Mouse (Mus musculus) limb, embryonic 11.5 days (tissue): Measurements from ENCODE around the gene Ube2o. TPM values are rescaled to one million over a fixed set of nuclear protein-coding genes. Genes with fewer than 3 reads are reported as not detected.
A peak's percentile ranks its signal among the peaks of the same experiment; 100 is the strongest.

Source experiments
- ATAC-seq: fragments of 200-750 bp; cut with Nextera tagmentation; 2 replicates; pipeline ENCODE4 v1.8.0; 2017; ENCODE audit warnings: low read depth; ENCODE audit not compliant: insufficient number of reproducible peaks, low FRiP score, low TSS enrichment
- DNase-seq: peaks from one replicate; pipeline ENCODE4 v3.0.0-alpha.2; 2015; ENCODE audit warnings: low spot score
- H3K27ac ChIP-seq: fragments of 300-500 bp; sonication (generic); replicated peaks from 2 replicates; pipeline ENCODE4 v1.5.1; 2014; ENCODE audit warnings: low read depth, mild to moderate bottlenecking, low read length
- H3K27me3 ChIP-seq: fragments of 300-500 bp; sonication (generic); 2 replicates; pipeline ENCODE4 v1.6.1; 2014; ENCODE audit warnings: mild to moderate bottlenecking, low read length, mixed read lengths; ENCODE audit not compliant: control insufficient read depth, insufficient read depth
- H3K36me3 ChIP-seq: fragments of 300-500 bp; sonication (generic); 2 replicates; pipeline ENCODE4 v1.6.1; 2014; ENCODE audit warnings: mild to moderate bottlenecking, low read length, moderate library complexity, mixed read lengths; ENCODE audit not compliant: control insufficient read depth, insufficient read depth
- H3K4me1 ChIP-seq: fragments of 300-500 bp; sonication (generic); 2 replicates; pipeline ENCODE4 v1.6.1; 2014; ENCODE audit warnings: low read length, mixed read lengths; ENCODE audit not compliant: control insufficient read depth, insufficient read depth
- H3K4me2 ChIP-seq: fragments of 300-500 bp; sonication (generic); 2 replicates; pipeline ENCODE4 v1.6.1; 2014; ENCODE audit warnings: low read depth, mild to moderate bottlenecking, moderate library complexity; ENCODE audit not compliant: severe bottlenecking
- H3K4me3 ChIP-seq: fragments of 300-500 bp; sonication (generic); 2 replicates; pipeline ENCODE4 v1.5.1; 2014; ENCODE audit warnings: low read depth, low read length
- H3K9ac ChIP-seq: fragments of 300-500 bp; sonication (generic); 2 replicates; pipeline ENCODE4 v1.6.1; 2014; ENCODE audit warnings: mild to moderate bottlenecking, low read length
- H3K9me3 ChIP-seq: fragments of 300-500 bp; sonication (generic); 2 replicates; pipeline ENCODE4 v1.6.1; 2016; ENCODE audit warnings: low read length; ENCODE audit not compliant: control insufficient read depth
- WGBS: fragments of 180-500 bp; shearing (Covaris S2); extraction: QIAGEN DNeasy Blood & Tissue Kit; methylation state at CpG from one replicate; pipeline ENCODE4 v1.1.7; 2014; 5-methylcytosine and 5-hydroxymethylcytosine counted together
- polyA plus RNA-seq: library from polyadenylated mRNA; unstranded; fragments of >200 nt; fragmentation: Nextera tagmentation; extraction: Ambion mirVana; gene quantifications from 2 replicates; pipeline ENCODE4 v1.2.1, GENCODE M21; 2014

Gene Ube2o
- 19.4 and 24.1 TPM in 2 replicates for polyA plus RNA-seq

GRCm38 (mm10) chr11:116581376-116581814 is at the start of gene Ube2o:
Gene Ube2o (minus strand): TSS chr11:116581447.
- Histone ChIP-seq H3K4me2 (peak within 1 kb of the TSS; percentile 80), H3K36me3 (no peaks in the 10 kb centered on the region), H3K9ac (peak within 1 kb of the TSS; percentile 91), H3K27ac (peak within 1 kb of the TSS; percentile 59), H3K9me3 (no peaks in the 10 kb centered on the region), H3K27me3 (no peaks in the 10 kb centered on the region), H3K4me1 (peaks cover 6% of the 10 kb centered on the region; the same call in 1 of the 2 replicates), H3K4me3 (peak within 1 kb of the TSS; percentile 91)
- peak; percentile 82 for ATAC-seq
- peak; percentile 87 for DNase-seq
- WGBS = under 1% methylated on average over 50 of the region's 51 CpGs

GRCm38 (mm10) chr11:116630171-116630965 is 49.1 kb upstream of the Ube2o start:
- DNase-seq (no peak), ATAC-seq (no peak; the same call in 1 of the 2 replicates)
- 31% methylated on average over 12 of the region's 12 CpGs for WGBS
- Histone ChIP-seq H3K27me3 (no peaks in the 10 kb centered on the region), H3K27ac (no peak overlapping the region), H3K9me3 (no peaks in the 10 kb centered on the region), H3K4me2 (no peak overlapping the region), H3K36me3 (no peaks in the 10 kb centered on the region), H3K9ac (no peak overlapping the region), H3K4me3 (no peak overlapping the region), H3K4me1 (0 out of 2 replicates have a peak, but pooled peaks cover 4% of the 10 kb centered on the region)

- Histone ChIP-seq H3K4me2 (no peak overlapping the region), H3K9me3 (no peaks in the 10 kb centered on the region), H3K27ac (no peak overlapping the region), H3K9ac (no peak overlapping the region), H3K36me3 (no peaks in the 10 kb centered on the region), H3K27me3 (no peaks in the 10 kb centered on the region), H3K4me3 (no peak overlapping the region), H3K4me1 (0 out of 2 replicates have a peak, but pooled peaks cover 4% of the 10 kb centered on the region)
- ATAC-seq (no peak), DNase-seq (no peak)
- WGBS = 90% methylated on average over 6 of the region's 6 CpGs
Observed at GRCm38 (mm10) chr11:116629472-116629871, 48.2 kb upstream of the Ube2o start.

- no peak overlapping the region for H3K4me3 ChIP-seq
- H3K27me3 ChIP-seq = no peaks in the 10 kb centered on the region
- DNase-seq (peak; percentile 92), ATAC-seq (no peak)
- H3K27ac ChIP-seq = no peak overlapping the region
- no peaks in the 10 kb centered on the region for H3K36me3 ChIP-seq
- H3K4me2 ChIP-seq = no peak overlapping the region
- no peaks in the 10 kb centered on the region for H3K9me3 ChIP-seq
- 0 out of 2 replicates have a peak, but pooled peaks cover 4% of the 10 kb centered on the region for H3K4me1 ChIP-seq
- 59% methylated on average over 9 of the region's 9 CpGs for WGBS
- no peak overlapping the region for H3K9ac ChIP-seq
Observed at GRCm38 (mm10) chr11:116628712-116629111, 47.5 kb upstream of the Ube2o start.

GRCm38 (mm10) chr11:116627072-116628020 is 46.1 kb upstream of the Ube2o start:
- Histone ChIP-seq H3K9ac (no peak overlapping the region), H3K9me3 (no peaks in the 10 kb centered on the region), H3K4me1 (peaks cover 8% of the 10 kb centered on the region; the same call in 1 of the 2 replicates), H3K36me3 (no peaks in the 10 kb centered on the region), H3K27ac (no peak overlapping the region), H3K4me2 (no peak overlapping the region), H3K4me3 (no peak overlapping the region), H3K27me3 (0 out of 2 replicates have a peak, but pooled peaks cover 5% of the 10 kb centered on the region)
- ATAC-seq (no peak), DNase-seq (no peak)
- WGBS = 42% methylated on average over 10 of the region's 10 CpGs

GRCm38 (mm10) chr11:116626299-116627071 is 45.2 kb upstream of the Ube2o start, which contains the start of gene Rhbdf2:
Gene Rhbdf2 (minus strand): TSS chr11:116627019.
- no peaks in the 10 kb centered on the region for H3K36me3 ChIP-seq
- H3K27ac ChIP-seq = no peak within 1 kb of the TSS
- no peak for ATAC-seq
- H3K9me3 ChIP-seq = no peaks in the 10 kb centered on the region
- 70% methylated on average over 10 of the region's 10 CpGs for WGBS
- DNase-seq = no peak
- H3K4me1 ChIP-seq = peaks cover 15% of the 10 kb centered on the region
- no peak within 1 kb of the TSS for H3K4me2 ChIP-seq
- H3K9ac ChIP-seq = no peak within 1 kb of the TSS
- no peak within 1 kb of the TSS for H3K4me3 ChIP-seq
- 0 out of 2 replicates have a peak, but pooled peaks cover 5% of the 10 kb centered on the region for H3K27me3 ChIP-seq

GRCm38 (mm10) chr11:116625081-116626000 is 44.1 kb upstream of the Ube2o start:
- ATAC-seq (no peak), DNase-seq (peak; percentile 80)
- Histone ChIP-seq H3K9me3 (no peaks in the 10 kb centered on the region), H3K27ac (no peak overlapping the region), H3K36me3 (no peaks in the 10 kb centered on the region), H3K27me3 (0 out of 2 replicates have a peak, but pooled peaks cover 5% of the 10 kb centered on the region), H3K9ac (no peak overlapping the region), H3K4me1 (peaks cover 18% of the 10 kb centered on the region), H3K4me3 (no peak overlapping the region), H3K4me2 (no peak overlapping the region)
- 70% methylated on average over 17 of the region's 17 CpGs for WGBS
